Mouse (Mus musculus) limb, embryonic 14.5 days (tissue): ENCODE data around the gene Bsn. TPM values are rescaled to one million over a fixed set of nuclear protein-coding genes. Genes with fewer than 3 reads are reported as not detected.

Experiments used
- ATAC-seq: fragments of 200-750 bp; cut with Nextera tagmentation; 2 replicates; pipeline ENCODE4 v1.8.0; 2017; ENCODE audit warnings: low read depth, moderate number of reproducible peaks, moderate TSS enrichment; ENCODE audit not compliant: low FRiP score
- DNase-seq: peaks from one replicate; pipeline ENCODE4 v3.0.0-alpha.2; 2015; ENCODE audit warnings: low spot score
- H3K27ac ChIP-seq: fragments of 300-500 bp; sonication (generic); replicated peaks from 2 replicates; pipeline ENCODE4 v1.5.1; 2014; ENCODE audit warnings: low read depth, mild to moderate bottlenecking, low read length, moderate library complexity, mixed read lengths
- H3K27me3 ChIP-seq: fragments of 300-500 bp; sonication (generic); 2 replicates; pipeline ENCODE4 v1.6.1; 2014; ENCODE audit warnings: low read length, mixed read lengths; ENCODE audit not compliant: control insufficient read depth, insufficient read depth
- H3K36me3 ChIP-seq: fragments of 300-500 bp; sonication (generic); 2 replicates; pipeline ENCODE4 v1.6.1; 2014; ENCODE audit warnings: mild to moderate bottlenecking, low read length, moderate library complexity, mixed read lengths; ENCODE audit not compliant: control insufficient read depth, insufficient read depth
- H3K4me1 ChIP-seq: fragments of 300-500 bp; sonication (generic); 2 replicates; pipeline ENCODE4 v1.6.1; 2014; ENCODE audit warnings: antibody characterized with exemption, low read length, mixed read lengths; ENCODE audit not compliant: control insufficient read depth, insufficient read depth
- H3K4me2 ChIP-seq: fragments of 300-500 bp; sonication (generic); replicated peaks from 2 replicates; pipeline ENCODE4 v1.6.1; 2014; ENCODE audit warnings: low read depth, mild to moderate bottlenecking, low read length, moderate library complexity; ENCODE audit not compliant: severe bottlenecking
- H3K4me3 ChIP-seq: fragments of 300-500 bp; sonication (generic); replicated peaks from 2 replicates; pipeline ENCODE4 v1.5.1; 2014; ENCODE audit warnings: low read length
- H3K9ac ChIP-seq: fragments of 300-500 bp; sonication (generic); 2 replicates; pipeline ENCODE4 v1.6.1; 2014; ENCODE audit warnings: mild to moderate bottlenecking, low read depth, low read length, moderate library complexity; ENCODE audit not compliant: severe bottlenecking
- H3K9me3 ChIP-seq: fragments of 300-500 bp; sonication (generic); 2 replicates; pipeline ENCODE4 v1.6.1; 2016; ENCODE audit warnings: low read length; ENCODE audit not compliant: control insufficient read depth
- POLR2A ChIP-seq: fragments of 200-500 bp; IDR thresholded peaks from 2 replicates; pipeline ENCODE4 v1.8.0; 2012; ENCODE audit warnings: inconsistent platforms, mild to moderate bottlenecking, moderate library complexity, borderline replicate concordance; ENCODE audit not compliant: insufficient read depth, insufficient read length; ENCODE audit errors: extremely low read depth
- WGBS: fragments of 180-500 bp; shearing (Covaris S2); extraction: QIAGEN DNeasy Blood & Tissue Kit; methylation state at CpG from one replicate; pipeline ENCODE4 v1.1.7; 2014; 5-methylcytosine and 5-hydroxymethylcytosine counted together
- polyA plus RNA-seq, 2 experiments: library from polyadenylated mRNA; depleted of rRNA in 1 of 2; stranded (reverse) in 1 of 2; unstranded in 1 of 2; fragments of >200 nt; fragmentation: Nextera tagmentation in 1 of 2; extraction: Ambion mirVana in 1 of 2; gene quantifications; 2 replicates each; pipeline versions ENCODE4 v1.2.1 to v1.2.3; 2012 to 2014

Bsn gene
- polyA plus RNA-seq, 2 experiments = 0.73 to 1.1 TPM

GRCm38 (mm10) chr9:108131502-108131901, 58.7 kb downstream of the Bsn start:
- Histone ChIP-seq H3K9me3 (no peaks in the 10 kb centered on the region), H3K27me3 (no peaks in the 10 kb centered on the region), H3K4me2 (no peak overlapping the region), H3K4me1 (no peaks in the 10 kb centered on the region), H3K9ac (no peak overlapping the region), H3K4me3 (no peak overlapping the region), H3K27ac (no peak overlapping the region), H3K36me3 (no peaks in the 10 kb centered on the region)
- ATAC-seq (no peak), DNase-seq (no peak)
- TF ChIP-seq POLR2A = no peak
- 90% methylated on average over 5 of the region's 5 CpGs for WGBS

GRCm38 (mm10) chr9:108129042-108129948, 60.9 kb downstream of the Bsn start:
- no peak overlapping the region for H3K27ac ChIP-seq
- H3K36me3 ChIP-seq = no peaks in the 10 kb centered on the region
- H3K4me2 ChIP-seq = no peak overlapping the region
- 73% methylated on average over 13 of the region's 13 CpGs for WGBS
- no peaks in the 10 kb centered on the region for H3K9me3 ChIP-seq
- TF ChIP-seq POLR2A = no peak
- H3K27me3 ChIP-seq = no peaks in the 10 kb centered on the region
- no peak overlapping the region for H3K9ac ChIP-seq
- H3K4me1 ChIP-seq = no peaks in the 10 kb centered on the region
- DNase-seq = no peak
- no peak for ATAC-seq
- no peak overlapping the region for H3K4me3 ChIP-seq

- Histone ChIP-seq H3K4me1 (0 out of 2 replicates have a peak, but pooled peaks cover 3% of the 10 kb centered on the region), H3K9ac (no peak overlapping the region), H3K27ac (no peak overlapping the region), H3K9me3 (no peaks in the 10 kb centered on the region), H3K4me3 (no peak overlapping the region), H3K27me3 (no peaks in the 10 kb centered on the region), H3K36me3 (no peaks in the 10 kb centered on the region), H3K4me2 (no peak overlapping the region)
- ATAC-seq (no peak), DNase-seq (no peak)
- TF ChIP-seq POLR2A = no peak
- WGBS = 83% methylated on average over 11 of the region's 11 CpGs
These were observed 61.9 kb downstream of the Bsn start for GRCm38 (mm10) chr9:108128248-108128647.

- no peaks in the 10 kb centered on the region for H3K36me3 ChIP-seq
- H3K27me3 ChIP-seq = no peaks in the 10 kb centered on the region
- H3K4me3 ChIP-seq = no peak overlapping the region
- H3K9ac ChIP-seq = no peak overlapping the region
- 70% methylated on average over 17 of the region's 17 CpGs for WGBS
- H3K27ac ChIP-seq = no peak overlapping the region
- no peak overlapping the region for H3K4me2 ChIP-seq
- H3K4me1 ChIP-seq = 0 out of 2 replicates have a peak, but pooled peaks cover 3% of the 10 kb centered on the region
- no peak for ATAC-seq
- no peak for TF ChIP-seq POLR2A
- no peak for DNase-seq
- no peaks in the 10 kb centered on the region for H3K9me3 ChIP-seq
These were observed 63.6 kb downstream of the Bsn start for GRCm38 (mm10) chr9:108126436-108127180.

GRCm38 (mm10) chr9:108125731-108126130, 64.5 kb downstream of the Bsn start:
- H3K4me3 ChIP-seq = no peak overlapping the region
- H3K9ac ChIP-seq = no peak overlapping the region
- H3K4me2 ChIP-seq = no peak overlapping the region
- H3K4me1 ChIP-seq = 0 out of 2 replicates have a peak, but pooled peaks cover 3% of the 10 kb centered on the region
- no peaks in the 10 kb centered on the region for H3K36me3 ChIP-seq
- H3K27me3 ChIP-seq = no peaks in the 10 kb centered on the region
- no peaks in the 10 kb centered on the region for H3K9me3 ChIP-seq
- WGBS = 86% methylated on average over 8 of the region's 8 CpGs
- no peak for TF ChIP-seq POLR2A
- ATAC-seq = no peak
- no peak for DNase-seq
- no peak overlapping the region for H3K27ac ChIP-seq
